In genomic region chr2:81336982-81337381, GRCm38 (mm10) we compare ENCODE assay signal across 23 mouse cellular contexts.
DNase-seq lines count a peak whose midpoint lies in the region; ATAC-seq lines count a peak whose summit lies in the region.
"Had no signal": no experiment of that assay in that cellular context is flagged by ENCODE, and none has a peak within 500 bp of the region (broad histone marks: within the 10 kb centered on the region; RNA-seq: fewer than 3 reads in every experiment).

No protein-coding gene starts in this region.

- no peak overlapping the region for H3K4me3 ChIP-seq in kidney, embryonic 14.5 days (ENCODE audit: low read length)
- H3K4me3 ChIP-seq in kidney, embryonic 16.5 days (ENCODE audit: low read length): no peak overlapping the region
- H3K4me3 ChIP-seq: embryonic facial prominence, embryonic 10.5 days; embryonic facial prominence, embryonic 12.5 days; forebrain, embryonic 13.5 days; forebrain, embryonic 15.5 days had no signal

- no peaks in the 10 kb centered on the region for H3K9me3 ChIP-seq in kidney, embryonic 14.5 days (ENCODE audit: control insufficient read depth, low read length)
- H3K9me3 ChIP-seq in kidney, embryonic 16.5 days (ENCODE audit: low read length): no peaks in the 10 kb centered on the region
- H3K9me3 ChIP-seq: embryonic facial prominence, embryonic 10.5 days; embryonic facial prominence, embryonic 12.5 days; forebrain, embryonic 13.5 days; forebrain, embryonic 15.5 days had no signal

- DNase-seq in kidney, postnatal 25 days: no peak
- DNase-seq in kidney, postnatal 10 days: no peak
- peak; percentile 6 for DNase-seq in mesoderm, embryonic 11.5 days (ENCODE audit: low read depth, low spot score)
- DNase-seq: adrenal gland, adult 8-10 months; adrenal gland, postnatal 14 days; adrenal gland, postnatal 36 days; B cell, adult 2 months; cerebellum, adult 11-12 months; cerebellum, adult 2 months; cerebellum, adult 9-10 months; cerebellum, postnatal 10 days; cerebellum, postnatal 25 days had no signal

- 37% methylated on average over 2 of the region's 2 CpGs for WGBS in kidney, embryonic 14.5 days
- WGBS in kidney, embryonic 16.5 days: 58% methylated on average over 2 of the region's 2 CpGs

- peak; percentile 96 for ATAC-seq in kidney, embryonic 14.5 days (ENCODE audit: low FRiP score, low TSS enrichment)
- ATAC-seq in kidney, embryonic 16.5 days (ENCODE audit: low FRiP score, low TSS enrichment): peak; percentile 87
- ATAC-seq: activated CD4-positive, CD25-positive, alpha-beta regulatory T cell, adult 4 months; CD4-positive, CD25-positive, alpha-beta regulatory T cell, adult 4 months; forebrain, embryonic 13.5 days; forebrain, embryonic 15.5 days; Patski had no signal

- H3K4me1 ChIP-seq in kidney, embryonic 14.5 days (ENCODE audit: control insufficient read depth, insufficient read depth, low read length): no peaks in the 10 kb centered on the region
- H3K4me1 ChIP-seq in kidney, embryonic 16.5 days (ENCODE audit: insufficient read depth, low read length): no peaks in the 10 kb centered on the region
- H3K4me1 ChIP-seq: embryonic facial prominence, embryonic 10.5 days; embryonic facial prominence, embryonic 12.5 days; forebrain, embryonic 13.5 days; forebrain, embryonic 15.5 days had no signal

- H3K9ac ChIP-seq in kidney, embryonic 14.5 days (ENCODE audit: low read depth, low read length): no peak overlapping the region
- no peak overlapping the region for H3K9ac ChIP-seq in kidney, embryonic 16.5 days (replicated peaks; ENCODE audit: low read length)
- H3K9ac ChIP-seq: embryonic facial prominence, embryonic 12.5 days; forebrain, embryonic 13.5 days; forebrain, embryonic 15.5 days had no signal

- H3K36me3 ChIP-seq in kidney, embryonic 14.5 days (ENCODE audit: control insufficient read depth, insufficient read depth, low read length): no peaks in the 10 kb centered on the region
- no peaks in the 10 kb centered on the region for H3K36me3 ChIP-seq in kidney, embryonic 16.5 days (ENCODE audit: insufficient read depth, low read length)
- H3K36me3 ChIP-seq: embryonic facial prominence, embryonic 10.5 days; embryonic facial prominence, embryonic 12.5 days; forebrain, embryonic 15.5 days; G1E had no signal

- no peaks in the 10 kb centered on the region for H3K27me3 ChIP-seq in kidney, embryonic 14.5 days (ENCODE audit: control insufficient read depth, insufficient read depth, low read length)
- no peaks in the 10 kb centered on the region for H3K27me3 ChIP-seq in kidney, embryonic 16.5 days (ENCODE audit: insufficient read depth, low read length)
- H3K27me3 ChIP-seq: CH12.LX; embryonic facial prominence, embryonic 12.5 days; forebrain, embryonic 13.5 days; forebrain, embryonic 15.5 days; Patski had no signal

- no peak overlapping the region for H3K27ac ChIP-seq in kidney, embryonic 14.5 days (ENCODE audit: low read depth, low read length)
- H3K27ac ChIP-seq in kidney, embryonic 16.5 days (ENCODE audit: low read length): no peak overlapping the region
- H3K27ac ChIP-seq: embryonic facial prominence, embryonic 10.5 days; embryonic facial prominence, embryonic 12.5 days; forebrain, embryonic 13.5 days; forebrain, embryonic 15.5 days had no signal

- H3K4me2 ChIP-seq in kidney, embryonic 14.5 days (replicated peaks; ENCODE audit: low read depth, low read length): no peak overlapping the region
- H3K4me2 ChIP-seq in kidney, embryonic 16.5 days (replicated peaks; ENCODE audit: low read depth, low read length): no peak overlapping the region
- H3K4me2 ChIP-seq: embryonic facial prominence, embryonic 12.5 days; forebrain, embryonic 13.5 days; forebrain, embryonic 15.5 days had no signal
